8 mouse cellular contexts compared by ENCODE assay signal in the genomic region with DNA sequence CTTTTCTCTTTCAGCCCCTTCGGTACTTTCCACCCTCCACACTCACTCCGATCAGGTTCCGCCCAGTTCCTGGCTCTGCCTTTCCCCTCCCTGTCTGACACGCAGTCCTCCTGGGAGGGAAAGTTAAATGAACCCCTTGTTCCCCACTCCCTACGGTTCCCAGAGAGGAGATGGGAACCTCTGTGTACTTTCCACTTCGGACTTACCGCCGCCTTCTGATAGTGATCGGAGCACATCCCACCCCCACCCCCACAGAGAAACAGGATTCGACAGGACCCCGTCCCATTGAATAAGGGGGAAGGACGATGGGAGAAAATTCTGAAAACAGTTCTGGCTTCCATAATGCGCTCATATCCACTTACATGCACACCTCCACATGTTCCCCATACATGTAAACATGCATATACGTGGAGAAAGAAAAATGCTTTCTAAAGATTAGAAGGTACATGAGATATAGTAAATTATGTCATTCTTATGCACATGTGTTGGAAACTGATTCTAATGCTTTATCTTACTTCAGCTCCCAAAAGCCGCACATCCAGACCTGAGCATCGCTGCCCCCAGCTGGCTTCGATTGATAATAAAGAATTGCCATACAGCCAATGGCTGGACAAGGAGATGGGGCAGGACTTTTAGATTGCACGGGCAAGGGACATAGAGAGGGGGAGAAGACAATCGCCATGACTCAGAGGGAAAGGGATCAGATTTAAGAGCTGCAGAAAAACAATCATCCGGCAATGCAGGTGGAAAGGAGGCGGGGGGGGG. TPM values are rescaled to one million over a fixed set of nuclear protein-coding genes. Genes with fewer than 3 reads are reported as not detected.
DNase-seq lines count a peak whose midpoint lies in the region; ATAC-seq and TF ChIP-seq lines count a peak whose summit lies in the region.

No protein-coding gene starts in this region.

- no peaks in the 10 kb centered on the region for H3K9me3 ChIP-seq in erythroblast, embryonic 14.5 days (ENCODE audit: control insufficient read depth, low read length)
- no peaks in the 10 kb centered on the region for H3K9me3 ChIP-seq in intestine, postnatal 0 days (ENCODE audit: control insufficient read depth)

- peak overlapping the region; percentile 75; the same call in 1 of the 2 replicates for H3K27ac ChIP-seq in layer of hippocampus, adult 2 months
- H3K27ac ChIP-seq in intestine, postnatal 0 days (ENCODE audit: low read depth, low read length): no peak overlapping the region

- peak overlapping the region; percentile 61 for H3K4me3 ChIP-seq in layer of hippocampus, adult 2 months
- H3K4me3 ChIP-seq in erythroblast, embryonic 14.5 days (replicated peaks): peak overlapping the region; percentile 63
- H3K4me3 ChIP-seq in intestine, postnatal 0 days (ENCODE audit: low read depth, low read length): peak overlapping the region; percentile 37

- H3K36me3 ChIP-seq in erythroblast, embryonic 14.5 days (ENCODE audit: control insufficient read depth): no peaks in the 10 kb centered on the region
- H3K36me3 ChIP-seq in intestine, postnatal 0 days (ENCODE audit: control insufficient read depth, insufficient read depth): no peaks in the 10 kb centered on the region

- WGBS in intestine, postnatal 0 days: 1% methylated on average over 21 of the region's 21 CpGs

- DNase-seq in layer of hippocampus, adult 2 months (ENCODE audit: low spot score in 2 of 2): peak; percentile 11 to 14
- no peak for DNase-seq in layer of hippocampus, postnatal 36 days
- DNase-seq in brain, adult 2 months (ENCODE audit: low read depth, low spot score): peak; percentile 32
- DNase-seq in yolk sac, embryonic 10.5 days (ENCODE audit: low spot score): peak; percentile 11
- no peak for DNase-seq in B cell, adult 2 months

- peak overlapping the region; percentile 88 for H3K4me2 ChIP-seq in intestine, postnatal 0 days (replicated peaks; ENCODE audit: low read depth)

- H3K9ac ChIP-seq in intestine, postnatal 0 days (ENCODE audit: low read depth, low read length): no peak overlapping the region

- no peak for TF ChIP-seq CTCF in layer of hippocampus, adult 2 months (conservative IDR thresholded peaks at IDR 0.05)
- no peak for TF ChIP-seq CTCF in intestine, postnatal 0 days (IDR thresholded peaks at IDR 0.05; ENCODE audit: low read depth)

- H3K27me3 ChIP-seq in erythroblast, embryonic 14.5 days (ENCODE audit: control insufficient read depth): peaks cover 36% of the 10 kb centered on the region
- H3K27me3 ChIP-seq in intestine, postnatal 0 days (replicated peaks; ENCODE audit: control insufficient read depth, insufficient read depth, low read length): no peaks in the 10 kb centered on the region

- ATAC-seq in intestine, postnatal 0 days: no peak
- ATAC-seq in megakaryocyte-erythroid progenitor cell, adult 5-6 weeks (replicated peaks; ENCODE audit: low FRiP score, low TSS enrichment, poor library complexity, severe bottlenecking): peak; percentile 91

- H3K4me1 ChIP-seq in erythroblast, embryonic 14.5 days (ENCODE audit: control insufficient read depth): peaks cover 22% of the 10 kb centered on the region
- H3K4me1 ChIP-seq in intestine, postnatal 0 days (replicated peaks; ENCODE audit: control insufficient read depth, insufficient read depth, low read length): no peaks in the 10 kb centered on the region

RNA-seq across cellular contexts. Expression of gene 1700029F12Rik, which starts 26.5 kb away (rescaled TPM):
- total RNA-seq in layer of hippocampus, adult 2 months (2021): not detected
- not detected for total RNA-seq in layer of hippocampus, postnatal 36 days (2021)
- not detected in 2 replicates for polyA plus RNA-seq in erythroblast, embryonic 14.5 days (2012)
- polyA plus RNA-seq in intestine, postnatal 0 days (2015; fragmentation: Nextera tagmentation; extraction: Ambion mirVana): not detected in 2 replicates
- not detected in 2 replicates for total RNA-seq in megakaryocyte-erythroid progenitor cell, adult 5-6 weeks (2014; fragmentation: Nextera tagmentation)
- total RNA-seq in megakaryocyte-erythroid progenitor cell, adult 5-6 weeks (2017): not detected in 2 replicates

RNA-seq across cellular contexts. Expression of gene Fam169a, which starts 59.4 kb away (rescaled TPM):
- total RNA-seq in layer of hippocampus, adult 2 months (2021): 10 to 100 TPM; 39.6 TPM
- total RNA-seq in layer of hippocampus, postnatal 36 days (2021): 10 to 100 TPM; 35.0 to 37.2 TPM
- 0.01 and 0.04 TPM in 2 replicates for polyA plus RNA-seq in erythroblast, embryonic 14.5 days (2012)
- polyA plus RNA-seq in intestine, postnatal 0 days (2015; fragmentation: Nextera tagmentation; extraction: Ambion mirVana): 0.78 and 0.90 TPM in 2 replicates
- total RNA-seq in megakaryocyte-erythroid progenitor cell, adult 5-6 weeks (2014; fragmentation: Nextera tagmentation): 0.44 TPM in 1 of 2 replicates, not detected in the other
- total RNA-seq in megakaryocyte-erythroid progenitor cell, adult 5-6 weeks (2017): 0.65 and 1.3 TPM in 2 replicates

Comparison
In these comparisons a context has a peak if more than half of its experiments do, and no peak if none do; other contexts are left out.
1. DNase-seq: peak in layer of hippocampus, adult 2 months (2 of 2), brain, adult 2 months (single experiment) and yolk sac, embryonic 10.5 days (single experiment); none in layer of hippocampus, postnatal 36 days (0 of 2) and B cell, adult 2 months (0 of 2).
2. RNA of gene Fam169a, which starts 59.4 kb away (total RNA-seq): 39.6 TPM in layer of hippocampus, adult 2 months and 35.0 to 37.2 TPM in layer of hippocampus, postnatal 36 days; 0.44 to 1.3 TPM in megakaryocyte-erythroid progenitor cell, adult 5-6 weeks; every median in the first group is over 10 times any median in the second.
3. Peak in every context shown above with its lines, with median percentiles within 50 percentile points of each other: H3K4me3 ChIP-seq.